Comparison of ENCODE assay signal across 18 mouse cellular contexts in the genomic region with DNA sequence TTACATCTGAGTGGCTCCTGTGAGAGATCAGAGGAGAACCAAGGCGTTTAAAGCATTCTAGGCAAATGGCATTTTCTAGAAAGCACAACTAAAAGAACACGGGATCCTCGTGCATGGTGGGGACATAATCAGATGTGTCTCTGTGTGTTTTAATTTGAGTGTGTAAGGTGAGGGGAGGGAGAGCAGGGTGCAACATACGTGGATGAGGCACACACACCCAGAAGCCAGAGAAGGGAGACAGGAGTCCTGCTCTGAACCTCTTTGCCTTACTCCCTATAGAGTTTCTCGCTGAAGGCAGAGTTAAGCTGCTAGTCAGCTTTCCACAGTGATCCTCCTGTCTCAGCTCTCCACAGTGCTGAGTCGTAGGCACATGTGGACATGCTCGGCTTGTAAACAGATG.
"Had no signal": no experiment of that assay in that cellular context is flagged by ENCODE, and none has a peak within 500 bp of the region (broad histone marks: within the 10 kb centered on the region; RNA-seq: fewer than 3 reads in every experiment).

No protein-coding gene starts in this region.

- DNase-seq: liver, embryonic 13.5 days; liver, postnatal 0 days; lung, adult 2 months; lung, postnatal 14 days; lung, postnatal 36 days; right cerebral cortex, postnatal 14 days; thymus, adult 2 months; thymus, postnatal 25 days; thymus, postnatal 4 days had no signal

- H3K27ac ChIP-seq: liver, embryonic 13.5 days; liver, embryonic 15.5 days; lung, embryonic 15.5 days; macrophage; neural tube, embryonic 12.5 days; stomach, embryonic 15.5 days; stomach, postnatal 0 days had no signal

- H3K27me3 ChIP-seq: liver, embryonic 13.5 days; liver, embryonic 15.5 days; lung, embryonic 15.5 days; neural tube, embryonic 12.5 days; stomach, embryonic 15.5 days had no signal

- H3K9ac ChIP-seq: liver, embryonic 13.5 days; liver, embryonic 15.5 days; liver, postnatal 0 days; lung, embryonic 15.5 days; neural tube, embryonic 12.5 days; stomach, embryonic 15.5 days had no signal

- ATAC-seq: liver, postnatal 0 days; lung, postnatal 0 days; midbrain, embryonic 16.5 days had no signal

- H3K36me3 ChIP-seq: liver, embryonic 13.5 days; liver, embryonic 15.5 days; lung, embryonic 15.5 days; neural tube, embryonic 12.5 days; stomach, embryonic 15.5 days had no signal

- H3K4me2 ChIP-seq: liver, embryonic 11.5 days; liver, embryonic 13.5 days; liver, embryonic 15.5 days; lung, embryonic 15.5 days; neural tube, embryonic 12.5 days; stomach, embryonic 15.5 days had no signal

- H3K4me3 ChIP-seq: liver, embryonic 13.5 days; liver, embryonic 15.5 days; lung, embryonic 15.5 days; neural tube, embryonic 12.5 days; stomach, embryonic 15.5 days had no signal

- H3K9me3 ChIP-seq: liver, embryonic 13.5 days; liver, embryonic 15.5 days; lung, embryonic 15.5 days; neural tube, embryonic 12.5 days; stomach, embryonic 15.5 days had no signal

- H3K4me1 ChIP-seq: liver, embryonic 13.5 days; liver, embryonic 15.5 days; lung, embryonic 15.5 days; neural tube, embryonic 12.5 days; stomach, embryonic 15.5 days had no signal
